Mouse (Mus musculus) liver, adult 2 months (tissue): ENCODE results near the gene Ifit2. TPM values are rescaled to one million over a fixed set of nuclear protein-coding genes. Genes with fewer than 3 reads are reported as not detected.

Experiments
- DNase-seq: peaks from one replicate; pipeline ENCODE4 v3.0.0-alpha.2; 2011; ENCODE audit warnings: low read depth, low spot score; ENCODE audit errors: extremely low read depth
- H3K27ac ChIP-seq: fragments of 200-500 bp; replicated peaks from 2 replicates; pipeline ENCODE4 v1.5.1; 2012; ENCODE audit warnings: low read depth, mild to moderate bottlenecking, control low read depth, inconsistent platforms, low read length; ENCODE audit not compliant: insufficient read depth
- H3K27me3 ChIP-seq: fragments of 200-500 bp; 2 replicates; pipeline ENCODE4 v1.6.1; 2012; ENCODE audit warnings: mild to moderate bottlenecking, moderate library complexity, low read length, inconsistent platforms; ENCODE audit not compliant: control insufficient read depth, insufficient read depth
- H3K36me3 ChIP-seq: fragments of 200-500 bp; 2 replicates; pipeline ENCODE4 v1.6.1; 2012; ENCODE audit warnings: low read length, inconsistent platforms; ENCODE audit not compliant: control insufficient read depth, insufficient read depth
- H3K4me1 ChIP-seq: fragments of 200-500 bp; 2 replicates; pipeline ENCODE4 v1.6.1; 2011; ENCODE audit warnings: low read length; ENCODE audit not compliant: control insufficient read depth, insufficient read depth
- H3K4me3 ChIP-seq: fragments of 200-500 bp; 2 replicates; pipeline ENCODE4 v1.5.1; 2011; ENCODE audit warnings: low read depth, mild to moderate bottlenecking, control low read depth, low read length, moderate library complexity; ENCODE audit not compliant: insufficient read depth
- H3K79me2 ChIP-seq: fragments of 200-500 bp; 2 replicates; pipeline ENCODE4 v1.6.1; 2012; ENCODE audit warnings: inconsistent platforms, mild to moderate bottlenecking, low read length, moderate library complexity; ENCODE audit not compliant: control insufficient read depth, insufficient read depth
- H3K9ac ChIP-seq: fragments of 200-500 bp; 2 replicates; pipeline ENCODE4 v1.6.1; 2012; ENCODE audit warnings: low read depth, mild to moderate bottlenecking, control low read depth, inconsistent platforms, low read length
- CTCF ChIP-seq: fragments of 200-500 bp; IDR thresholded peaks from 2 replicates; pipeline ENCODE4 v1.5.1; 2011; ENCODE audit warnings: low read depth, low read length, control low read depth
- POLR2A ChIP-seq: fragments of 200-500 bp; IDR thresholded peaks from 2 replicates; pipeline ENCODE4 v1.6.1; 2011; ENCODE audit warnings: low read length, control low read depth; ENCODE audit not compliant: insufficient read depth; ENCODE audit errors: extremely low read depth
- WGBS: fragments of 180-500 bp; shearing (Covaris S2); methylation state at CpG from one replicate; pipeline ENCODE4 v1.1.7; 2018; 5-methylcytosine and 5-hydroxymethylcytosine counted together
- polyA plus RNA-seq: library from polyadenylated mRNA; depleted of rRNA; stranded (reverse); fragments of >200 nt; gene quantifications from 2 replicates; pipeline ENCODE4 v1.2.3, GENCODE M21; 2012; rRNA removed
- total RNA-seq: library from RNA; depleted of rRNA; stranded (reverse); fragments of >200 nt; gene quantifications from 2 replicates; pipeline ENCODE4 v1.2.3, GENCODE M21; 2014; rRNA removed

Ifit2 gene
- total RNA-seq: 3.6 and 8.0 TPM in 2 replicates
- polyA plus RNA-seq: 0.29 and 0.35 TPM in 2 replicates

DNA sequence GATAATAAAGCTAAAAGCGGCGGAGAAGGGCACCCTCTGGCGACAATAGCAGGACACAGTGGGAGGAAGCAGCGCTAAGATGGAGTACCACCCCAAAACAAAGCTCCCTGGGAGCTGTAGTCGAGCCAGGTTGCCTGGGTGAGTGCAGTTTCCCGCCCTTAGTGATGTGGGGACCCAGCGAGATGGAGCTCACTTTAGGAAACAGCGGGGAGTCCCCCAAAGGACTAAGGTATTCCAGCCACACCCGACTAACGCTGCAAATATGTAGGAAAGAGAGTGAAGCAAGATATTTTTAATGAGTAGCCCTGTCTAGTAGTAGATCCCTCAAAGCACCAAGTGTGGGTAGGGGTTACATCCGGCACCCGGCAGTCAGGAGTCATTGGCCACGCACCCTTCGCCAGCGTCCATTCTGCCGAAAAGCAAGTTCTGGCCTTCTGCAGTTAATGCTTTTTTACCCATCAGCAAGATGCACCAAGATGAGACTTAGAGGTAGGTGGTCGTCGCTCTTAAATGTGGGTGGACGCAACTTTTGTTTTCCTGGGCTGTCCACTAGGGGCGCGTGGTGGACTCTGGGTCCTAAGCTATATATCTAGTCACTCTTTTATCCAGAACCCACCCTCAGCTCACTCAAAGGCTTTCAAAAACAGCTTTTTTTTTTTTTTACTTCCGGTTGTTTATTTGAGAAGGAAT lies at the start of gene Ifit2:
Gene Ifit2, plus strand, starts transcription at position 161 of the 690 bp plus-strand sequence.
- 1% methylated on average over 22 of the region's 22 CpGs for WGBS
- Histone ChIP-seq H3K4me3 (peak within 1 kb of the TSS; percentile 73), H3K79me2 (no peaks in the 10 kb centered on the region; the same call in 1 of the 2 replicates), H3K4me1 (no peaks in the 10 kb centered on the region; the same call in 1 of the 2 replicates), H3K9ac (peak within 1 kb of the TSS; percentile 44; the same call in 1 of the 2 replicates), H3K27ac (peak within 1 kb of the TSS; percentile 29), H3K27me3 (no peaks in the 10 kb centered on the region), H3K36me3 (no peaks in the 10 kb centered on the region)
- DNase-seq: peak; percentile 60
- TF ChIP-seq CTCF (peak; percentile 86), POLR2A (no peak)

DNA sequence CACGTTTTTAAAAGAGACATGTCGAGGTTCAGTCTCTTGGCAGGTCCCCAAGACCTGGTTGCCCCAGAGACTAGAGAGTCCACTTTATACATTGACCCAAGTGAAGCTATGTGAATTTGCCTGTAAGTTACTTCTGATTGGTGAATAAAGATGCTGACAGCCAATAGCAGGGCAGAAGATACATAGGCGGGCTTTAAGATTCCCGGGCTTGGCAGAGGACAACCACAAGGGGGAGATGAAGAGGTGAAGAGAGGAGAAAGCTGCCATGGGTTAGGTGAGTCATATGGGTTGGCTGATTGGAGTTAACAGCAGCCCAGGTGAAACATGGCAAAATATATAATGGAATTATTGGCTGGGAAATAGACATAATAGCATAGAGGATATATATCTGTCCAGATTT lies 49.7 kb upstream of the Ifit2 start:
- H3K27me3 ChIP-seq: no peaks in the 10 kb centered on the region
- TF ChIP-seq POLR2A (no peak), CTCF (peak; percentile 61)
- no peak overlapping the region for H3K4me3 ChIP-seq
- peaks cover 38% of the 10 kb centered on the region for H3K4me1 ChIP-seq
- no peaks in the 10 kb centered on the region; the same call in 1 of the 2 replicates for H3K79me2 ChIP-seq
- DNase-seq: peak; percentile 64
- no peak overlapping the region for H3K27ac ChIP-seq
- no peak overlapping the region for H3K9ac ChIP-seq
- 13% methylated on average over 4 of the region's 4 CpGs for WGBS
- peaks cover 51% of the 10 kb centered on the region for H3K36me3 ChIP-seq

DNA sequence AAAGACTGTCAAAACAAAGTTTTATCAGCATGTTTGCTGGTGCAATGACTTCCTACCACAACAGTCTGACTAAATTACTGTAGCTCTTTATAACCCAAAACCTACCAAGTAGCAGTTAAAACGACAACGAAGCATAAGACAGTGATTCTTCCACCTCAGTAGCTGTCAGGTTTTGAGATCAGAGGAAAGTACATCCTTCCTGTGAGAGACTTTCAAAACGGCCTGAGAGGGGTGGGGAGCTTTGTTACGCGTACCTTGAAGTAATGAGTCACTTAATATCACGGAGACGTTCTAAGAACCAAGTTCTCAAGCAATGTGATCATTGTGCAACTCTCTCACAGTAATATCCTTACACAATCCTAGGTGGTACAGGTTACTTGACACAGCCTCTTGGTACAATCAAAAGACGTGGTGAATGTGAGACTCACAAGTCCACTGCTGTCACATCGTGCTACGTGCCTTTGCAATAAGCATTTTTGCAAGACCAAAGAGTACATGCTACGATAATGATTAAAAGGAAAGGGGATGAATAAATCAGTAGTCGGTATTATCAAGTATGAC lies 45.3 kb upstream of the Ifit2 start:
- 41% methylated on average over 12 of the region's 12 CpGs for WGBS

DNA sequence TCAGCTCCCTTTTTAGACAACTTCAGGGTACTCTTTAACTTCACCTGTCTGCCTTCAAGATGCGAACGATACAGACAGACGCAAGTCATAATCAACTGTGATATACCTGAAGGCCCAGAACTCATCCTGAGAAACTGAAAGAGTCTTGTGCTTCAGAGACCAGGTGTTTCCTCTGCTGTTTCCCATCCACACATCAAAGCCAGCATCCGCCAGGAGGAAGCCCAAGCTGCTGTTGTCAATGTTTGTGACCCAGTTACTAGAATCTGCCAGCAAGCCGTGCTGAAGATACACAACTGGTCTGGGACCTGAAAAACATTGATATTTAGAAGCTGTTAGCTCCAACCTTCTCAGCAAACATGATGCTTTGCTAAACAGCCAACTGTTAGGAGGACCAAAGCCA lies 39.8 kb upstream of the Ifit2 start:
- 61% methylated on average over 5 of the region's 5 CpGs for WGBS
- peak overlapping the region; percentile 19 for H3K27ac ChIP-seq
- no peak for DNase-seq

More for the DNA sequence above, 45.3 kb upstream of the Ifit2 start:
- Histone ChIP-seq H3K36me3 (peaks cover 72% of the 10 kb centered on the region), H3K79me2 (no peaks in the 10 kb centered on the region; the same call in 1 of the 2 replicates), H3K4me3 (no peak overlapping the region), H3K27ac (peak overlapping the region; percentile 38), H3K9ac (peak overlapping the region; percentile 21; the same call in 1 of the 2 replicates), H3K4me1 (peaks cover 23% of the 10 kb centered on the region), H3K27me3 (no peaks in the 10 kb centered on the region)
- TF ChIP-seq POLR2A (no peak), CTCF (no peak)
- DNase-seq: peak; percentile 84

DNA sequence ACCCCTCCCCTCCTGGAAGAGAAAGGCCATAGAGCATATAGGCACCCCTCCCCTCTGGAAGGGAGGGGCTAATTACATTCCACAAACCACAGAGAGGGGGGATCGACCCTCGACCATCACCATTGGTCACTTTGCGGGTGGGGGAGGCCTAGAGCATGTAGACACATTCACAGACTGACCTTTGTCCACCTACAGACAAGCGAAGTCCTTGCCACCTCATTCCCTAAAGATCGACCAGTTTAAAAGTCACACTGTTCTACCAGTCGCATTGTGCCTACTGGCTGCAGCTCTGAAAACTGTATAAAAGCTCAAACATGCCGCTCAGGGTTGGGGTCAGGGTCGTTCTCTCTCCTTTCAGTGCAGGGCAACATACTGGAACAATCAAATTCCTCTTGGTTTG lies 39.0 kb upstream of the Ifit2 start:
- peak overlapping the region; percentile 87 for H3K27ac ChIP-seq
- WGBS: 17% methylated on average over 8 of the region's 8 CpGs

More for the DNA sequence above, 39.8 kb upstream of the Ifit2 start:
- peaks cover 13% of the 10 kb centered on the region; the same call in 1 of the 2 replicates for H3K79me2 ChIP-seq
- TF ChIP-seq CTCF: no peak
- no peak for TF ChIP-seq POLR2A
- peaks cover 53% of the 10 kb centered on the region for H3K36me3 ChIP-seq
- H3K9ac ChIP-seq: no peak overlapping the region
- H3K4me3 ChIP-seq: no peak overlapping the region
- H3K27me3 ChIP-seq: no peaks in the 10 kb centered on the region
- H3K4me1 ChIP-seq: peaks cover 20% of the 10 kb centered on the region

More for the DNA sequence above, 39.0 kb upstream of the Ifit2 start:
- Histone ChIP-seq H3K9ac (peak overlapping the region; percentile 50), H3K36me3 (peaks cover 45% of the 10 kb centered on the region), H3K4me1 (peaks cover 24% of the 10 kb centered on the region), H3K79me2 (peaks cover 20% of the 10 kb centered on the region; the same call in 1 of the 2 replicates), H3K27me3 (no peaks in the 10 kb centered on the region), H3K4me3 (no peak overlapping the region)
- peak; percentile 85 for DNase-seq
- no peak for TF ChIP-seq POLR2A
- TF ChIP-seq CTCF: no peak
